Mouse (Mus musculus): Measurements from ENCODE around the gene Arel1. TPM values are rescaled to one million over a fixed set of nuclear protein-coding genes. Genes with fewer than 3 reads are reported as not detected.

The Arel1 gene
- polyA plus RNA-seq (2012; rRNA removed) = 22.9 and 26.9 TPM in 2 replicates

DNA sequence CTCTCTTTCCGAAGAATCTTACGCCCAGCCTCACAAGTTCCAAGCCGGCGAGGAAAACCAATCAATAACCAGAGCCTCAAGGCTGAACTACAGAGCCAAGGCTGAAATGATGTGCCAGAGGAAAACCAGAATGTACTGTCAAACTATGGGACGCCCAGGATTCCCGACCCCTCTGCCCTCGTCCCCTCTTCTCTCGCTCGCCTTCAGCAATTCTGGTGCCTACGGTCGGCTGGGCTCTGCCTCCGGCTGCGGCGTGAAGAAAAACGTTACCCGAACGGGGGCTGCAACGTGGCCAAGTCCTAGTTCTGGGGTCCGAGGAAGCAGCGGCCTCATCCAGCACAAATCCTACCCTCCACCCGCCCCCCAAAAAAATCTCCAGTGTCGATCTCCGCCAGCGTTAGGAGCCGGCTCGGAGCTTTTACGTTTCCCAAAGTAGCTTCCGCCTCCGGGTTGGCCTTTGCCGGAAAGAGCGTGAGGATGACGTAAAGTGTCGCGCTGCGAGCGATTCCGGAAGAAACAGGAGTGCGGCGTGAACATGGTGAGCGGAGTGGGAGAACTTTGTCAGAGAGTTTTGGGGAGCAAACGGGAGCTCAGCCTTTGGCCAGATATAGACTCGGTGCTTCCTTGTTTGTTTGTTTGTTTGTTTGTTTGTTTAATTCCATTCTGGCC lies at the start of gene Arel1, which contains the start of gene Fcf1:
Gene Arel1 (minus strand): TSS at position 473 of the 669 bp plus-strand sequence.
Gene Fcf1 (plus strand): TSS at position 470 of the 669 bp plus-strand sequence.
- Histone ChIP-seq H3K4me1 (ENCODE audit: control insufficient read depth, insufficient read depth, low read length) (peaks cover 9% of the 10 kb centered on the region; the same call in 1 of the 2 replicates), H3K4me3 (replicated peaks; ENCODE audit: extremely low read depth, low read depth, low read length) (peak within 1 kb of the TSS; percentile 94)
- WGBS = under 1% methylated on average over 42 of the region's 42 CpGs
- TF ChIP-seq CTCF (IDR thresholded peaks at IDR 0.05; ENCODE audit: insufficient read depth, low read length) (no peak), POLR2A (IDR thresholded peaks at IDR 0.05; ENCODE audit: borderline replicate concordance, extremely low read depth, low read depth, low read length) (peak; percentile 73; the same call in 1 of the 2 replicates)
- peak; percentile 83 for DNase-seq

DNA sequence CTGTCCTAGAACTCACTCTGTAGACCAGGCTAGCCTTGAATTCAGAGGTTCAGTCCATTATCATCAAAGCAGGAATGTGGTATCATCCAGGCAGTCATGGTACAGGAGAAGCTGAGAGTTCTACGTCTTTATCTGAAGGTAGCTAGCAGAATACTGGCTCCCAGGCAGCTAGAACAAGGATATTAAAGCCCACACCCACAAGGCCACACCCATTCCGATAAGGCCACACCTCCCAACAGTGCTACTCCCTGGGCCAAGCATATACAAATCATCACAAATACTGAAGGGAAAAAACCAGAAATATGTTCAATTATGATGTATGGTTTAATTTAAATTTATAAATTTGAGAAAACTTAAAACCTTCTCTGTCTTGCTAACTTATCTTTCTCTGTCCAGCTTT lies 41.5 kb upstream of the Arel1 start:
- DNase-seq = no peak
- no peak for TF ChIP-seq CTCF (IDR thresholded peaks at IDR 0.05; ENCODE audit: insufficient read depth, low read length)
- TF ChIP-seq POLR2A (IDR thresholded peaks at IDR 0.05; ENCODE audit: borderline replicate concordance, extremely low read depth, low read depth, low read length) = no peak
- Histone ChIP-seq H3K4me1 (ENCODE audit: control insufficient read depth, insufficient read depth, low read length) (no peaks in the 10 kb centered on the region; the same call in 1 of the 2 replicates), H3K4me3 (replicated peaks; ENCODE audit: extremely low read depth, low read depth, low read length) (no peak overlapping the region)
- 80% methylated on average over 2 of the region's 2 CpGs for WGBS

DNA sequence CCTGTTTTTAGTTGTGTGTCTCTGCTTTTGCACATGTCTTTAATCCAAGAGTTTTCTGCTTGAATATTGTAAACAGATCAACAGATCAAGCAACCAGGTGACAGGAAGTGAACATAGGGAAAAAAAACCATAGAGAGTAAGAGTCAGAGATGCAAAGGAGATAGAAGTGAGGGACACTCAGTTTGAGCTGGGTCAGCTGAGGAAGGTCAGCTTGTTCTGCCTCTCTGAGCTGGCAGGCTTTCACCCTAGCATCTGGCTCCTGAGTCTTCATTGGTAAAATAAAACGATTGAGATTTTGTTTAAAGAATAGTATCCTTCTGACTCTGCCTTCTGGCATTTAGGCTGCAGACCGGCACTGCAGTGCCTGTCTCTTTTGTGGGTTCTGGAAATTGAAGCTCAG lies 39.8 kb upstream of the Arel1 start:
- no peak overlapping the region for H3K4me3 ChIP-seq (replicated peaks; ENCODE audit: extremely low read depth, low read depth, low read length)
- no peak for DNase-seq
- TF ChIP-seq CTCF (IDR thresholded peaks at IDR 0.05; ENCODE audit: insufficient read depth, low read length) = no peak
- TF ChIP-seq POLR2A (IDR thresholded peaks at IDR 0.05; ENCODE audit: borderline replicate concordance, extremely low read depth, low read depth, low read length) = no peak
- no peaks in the 10 kb centered on the region; the same call in 1 of the 2 replicates for H3K4me1 ChIP-seq (ENCODE audit: control insufficient read depth, insufficient read depth, low read length)
- 56% methylated on average over 2 of the region's 2 CpGs for WGBS

DNA sequence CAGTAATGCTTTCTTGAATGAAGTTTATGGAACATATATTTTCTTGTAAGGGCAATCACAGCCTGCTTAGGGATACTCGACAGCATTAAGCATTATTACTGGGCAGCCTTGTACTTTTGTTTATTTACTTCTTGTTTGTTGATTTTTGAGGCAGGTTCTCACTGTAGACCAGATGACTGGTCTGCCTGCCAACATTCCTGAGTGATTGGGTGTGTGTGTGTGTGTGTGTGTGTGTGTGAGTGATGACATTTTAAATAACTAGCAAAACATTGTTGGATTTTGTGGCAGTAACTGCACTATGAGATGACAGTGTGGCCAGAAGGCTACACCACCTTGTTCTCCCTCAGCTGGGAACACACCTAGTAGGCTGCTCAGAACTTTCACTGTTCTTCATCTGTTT lies 39.1 kb upstream of the Arel1 start:
- Histone ChIP-seq H3K4me3 (replicated peaks; ENCODE audit: extremely low read depth, low read depth, low read length) (no peak overlapping the region), H3K4me1 (ENCODE audit: control insufficient read depth, insufficient read depth, low read length) (no peaks in the 10 kb centered on the region; the same call in 1 of the 2 replicates)
- no peak for TF ChIP-seq POLR2A (IDR thresholded peaks at IDR 0.05; ENCODE audit: borderline replicate concordance, extremely low read depth, low read depth, low read length)
- no peak for TF ChIP-seq CTCF (IDR thresholded peaks at IDR 0.05; ENCODE audit: insufficient read depth, low read length)
- 33% methylated on average over 1 of the region's 1 CpGs for WGBS
- DNase-seq = no peak

DNA sequence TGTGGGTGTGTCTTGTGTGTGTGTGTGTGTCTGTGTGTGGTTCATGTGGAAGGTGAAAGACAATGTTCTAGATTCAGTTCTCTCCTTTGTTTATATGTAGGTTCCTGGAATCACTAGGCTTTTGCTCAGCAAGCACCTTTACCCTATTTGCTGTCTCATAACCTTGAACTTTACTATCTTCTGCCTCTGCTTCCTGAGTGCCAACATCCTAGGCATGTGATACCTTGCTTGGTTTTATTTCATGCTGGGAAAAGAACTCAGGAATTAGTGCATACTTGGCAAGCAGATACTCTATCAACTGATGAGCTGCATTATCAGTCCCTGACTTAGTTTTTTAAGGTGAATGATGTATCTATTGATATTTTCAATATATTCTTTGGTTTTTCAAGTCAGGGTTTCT lies 36.3 kb upstream of the Arel1 start:
- no peak for DNase-seq
- no peak overlapping the region for H3K4me3 ChIP-seq (replicated peaks; ENCODE audit: extremely low read depth, low read depth, low read length)
- TF ChIP-seq POLR2A (IDR thresholded peaks at IDR 0.05; ENCODE audit: borderline replicate concordance, extremely low read depth, low read depth, low read length) (no peak), CTCF (IDR thresholded peaks at IDR 0.05; ENCODE audit: insufficient read depth, low read length) (no peak)
- H3K4me1 ChIP-seq (ENCODE audit: control insufficient read depth, insufficient read depth, low read length) = no peaks in the 10 kb centered on the region; the same call in 1 of the 2 replicates

DNA sequence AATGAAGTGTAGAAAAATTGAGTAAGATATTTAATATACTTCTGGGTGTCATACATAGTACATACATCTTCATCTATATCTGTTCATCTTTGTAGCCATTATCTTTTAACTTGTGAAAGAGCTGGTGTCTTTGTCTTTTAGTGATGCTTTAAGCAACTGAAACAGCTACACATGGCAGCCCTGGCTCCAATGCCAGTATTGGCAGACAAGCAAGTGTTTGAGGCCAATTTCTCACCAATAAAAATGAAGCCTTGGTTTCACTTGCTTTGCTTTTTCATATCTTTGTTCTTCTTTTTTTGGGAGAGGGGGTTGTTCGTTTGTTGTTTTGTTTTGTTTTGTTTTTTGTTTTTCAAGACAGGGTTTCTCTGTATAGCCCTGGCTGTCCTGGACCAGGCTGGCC lies 35.5 kb upstream of the Arel1 start:
- TF ChIP-seq POLR2A (IDR thresholded peaks at IDR 0.05; ENCODE audit: borderline replicate concordance, extremely low read depth, low read depth, low read length) = no peak
- TF ChIP-seq CTCF (IDR thresholded peaks at IDR 0.05; ENCODE audit: insufficient read depth, low read length) = no peak
- WGBS = 83% methylated on average over 1 of the region's 1 CpGs
- DNase-seq = no peak
- no peak overlapping the region for H3K4me3 ChIP-seq (replicated peaks; ENCODE audit: extremely low read depth, low read depth, low read length)
- H3K4me1 ChIP-seq (ENCODE audit: control insufficient read depth, insufficient read depth, low read length) = no peaks in the 10 kb centered on the region; the same call in 1 of the 2 replicates

DNA sequence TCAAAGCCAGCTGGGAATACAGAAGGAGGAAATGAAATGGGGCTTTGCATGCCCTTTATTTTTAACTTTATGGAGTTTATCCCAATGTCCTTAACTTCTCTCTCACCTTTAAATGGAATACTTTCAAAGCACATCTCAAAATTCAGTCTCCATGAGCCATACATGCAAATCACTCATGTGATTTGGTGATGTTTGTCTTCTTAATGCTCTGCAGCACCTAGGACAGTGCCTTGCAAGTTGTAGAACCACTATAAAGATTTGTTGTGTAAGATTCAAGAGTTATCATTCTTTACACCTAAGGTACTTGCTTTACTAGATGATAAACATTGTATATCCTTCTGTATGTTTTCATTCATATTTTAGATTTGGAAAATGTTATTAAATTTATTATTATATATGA lies 28.4 kb upstream of the Arel1 start:
- no peak overlapping the region for H3K4me3 ChIP-seq (replicated peaks; ENCODE audit: extremely low read depth, low read depth, low read length)
- DNase-seq = no peak
- H3K4me1 ChIP-seq (ENCODE audit: control insufficient read depth, insufficient read depth, low read length) = peaks cover 14% of the 10 kb centered on the region
- TF ChIP-seq CTCF (IDR thresholded peaks at IDR 0.05; ENCODE audit: insufficient read depth, low read length) (no peak), POLR2A (IDR thresholded peaks at IDR 0.05; ENCODE audit: borderline replicate concordance, extremely low read depth, low read depth, low read length) (no peak)

DNA sequence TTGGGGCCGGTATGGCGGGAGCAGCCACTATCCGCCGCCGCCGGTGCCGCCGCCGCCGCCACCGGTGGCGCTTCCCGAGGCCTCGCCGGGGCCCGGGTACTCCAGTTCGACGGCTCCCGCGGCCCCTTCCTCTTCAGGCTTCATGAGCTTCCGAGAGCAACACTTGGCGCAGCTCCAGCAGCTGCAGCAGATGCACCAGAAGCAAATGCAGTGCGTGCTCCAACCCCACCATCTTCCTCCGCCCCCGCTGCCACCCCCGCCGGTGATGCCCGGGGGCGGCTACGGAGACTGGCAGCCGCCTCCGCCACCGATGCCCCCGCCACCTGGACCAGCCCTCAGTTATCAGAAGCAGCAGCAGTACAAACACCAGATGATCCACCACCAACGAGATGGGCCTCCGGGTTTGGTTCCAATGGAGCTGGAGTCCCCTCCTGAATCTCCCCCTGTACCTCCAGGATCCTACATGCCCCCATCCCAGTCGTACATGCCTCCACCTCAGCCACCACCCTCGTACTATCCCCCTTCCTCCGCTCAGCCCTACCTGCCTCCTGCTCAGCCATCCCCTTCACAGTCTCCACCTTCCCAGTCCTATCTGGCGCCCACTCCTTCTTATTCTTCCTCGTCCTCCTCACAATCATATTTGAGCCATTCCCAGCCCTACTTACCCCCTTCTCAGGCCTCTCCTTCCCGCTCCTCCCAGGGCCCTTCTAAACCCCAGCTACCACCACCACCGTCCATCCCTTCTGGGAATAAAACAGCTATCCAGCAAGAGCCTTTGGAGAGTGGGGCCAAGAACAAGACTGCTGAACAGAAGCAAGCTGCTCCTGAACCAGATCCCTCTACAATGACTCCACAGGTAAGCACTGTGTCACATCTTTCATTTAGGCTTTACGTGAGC lies 26.1 kb upstream of the Arel1 start:
- H3K4me3 ChIP-seq (replicated peaks; ENCODE audit: extremely low read depth, low read depth, low read length) = peak overlapping the region; percentile 86
- TF ChIP-seq POLR2A (IDR thresholded peaks at IDR 0.05; ENCODE audit: borderline replicate concordance, extremely low read depth, low read depth, low read length) (no peak), CTCF (IDR thresholded peaks at IDR 0.05; ENCODE audit: insufficient read depth, low read length) (no peak)
- 2% methylated on average over 44 of the region's 44 CpGs for WGBS
- peaks cover 14% of the 10 kb centered on the region for H3K4me1 ChIP-seq (ENCODE audit: control insufficient read depth, insufficient read depth, low read length)
- peak; percentile 5 for DNase-seq

DNA sequence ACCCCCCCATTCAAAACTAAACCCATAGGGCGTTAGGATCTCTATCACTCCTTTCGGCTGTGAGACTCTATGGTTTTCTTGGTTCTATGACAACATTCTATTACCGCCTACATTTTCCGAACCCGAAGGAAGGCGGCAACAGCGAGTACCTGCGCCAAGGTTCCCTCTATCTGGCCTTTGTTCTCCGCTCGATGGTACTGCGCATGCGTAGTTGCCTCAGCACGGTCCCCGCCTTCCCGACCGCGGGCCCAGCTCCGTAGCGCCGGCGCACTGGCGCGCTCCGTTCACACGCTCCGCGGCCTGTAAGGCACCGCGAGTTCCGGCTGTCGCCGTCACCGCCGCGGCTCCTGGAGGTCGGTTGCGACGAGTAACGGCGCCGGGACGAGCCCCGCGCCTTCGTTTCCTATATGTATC lies 25.4 kb upstream of the Arel1 start, which contains the start of gene Ylpm1:
Gene Ylpm1 (plus strand): TSS at position 239 of the 414 bp plus-strand sequence.
- TF ChIP-seq CTCF (IDR thresholded peaks at IDR 0.05; ENCODE audit: insufficient read depth, low read length) = peak; percentile 64
- peak; percentile 79; the same call in 1 of the 2 replicates for TF ChIP-seq POLR2A (IDR thresholded peaks at IDR 0.05; ENCODE audit: borderline replicate concordance, extremely low read depth, low read depth, low read length)
- Histone ChIP-seq H3K4me3 (replicated peaks; ENCODE audit: extremely low read depth, low read depth, low read length) (peak within 1 kb of the TSS; percentile 86), H3K4me1 (ENCODE audit: control insufficient read depth, insufficient read depth, low read length) (peaks cover 14% of the 10 kb centered on the region)
- WGBS = under 1% methylated on average over 45 of the region's 45 CpGs
- peak; percentile 93 for DNase-seq
